Mouse (Mus musculus): ENCODE data around the gene Capn8.

GRCm38 (mm10) chr1:182574666-182575049 lies 9.9 kb downstream of the Capn8 start:
- TF ChIP-seq POLR2A (IDR thresholded peaks at IDR 0.05; ENCODE audit: low read depth, low read length) (no peak), CTCF (conservative IDR thresholded peaks at IDR 0.05; ENCODE audit: insufficient read depth, insufficient read length, low read depth, low read length) (no peak)
